Mouse (Mus musculus) liver, embryonic 13.5 days (tissue): Measurements from ENCODE around the gene Poldip3. TPM values are rescaled to one million over a fixed set of nuclear protein-coding genes. Genes with fewer than 3 reads are reported as not detected.

Experiments used
- ATAC-seq: fragments of 200-750 bp; cut with Nextera tagmentation; 2 replicates; pipeline ENCODE4 v1.8.0; 2017; ENCODE audit warnings: low read depth, mild to moderate bottlenecking, moderate number of reproducible peaks, moderate library complexity
- DNase-seq: peaks from one replicate; pipeline ENCODE4 v3.0.0; 2022
- H3K27ac ChIP-seq: fragments of 300-500 bp; sonication (generic); 2 replicates; pipeline ENCODE4 v1.5.1; 2015; ENCODE audit warnings: moderate library complexity, mild to moderate bottlenecking, inconsistent platforms
- H3K27me3 ChIP-seq: fragments of 300-500 bp; sonication (generic); 2 replicates; pipeline ENCODE4 v1.6.1; 2015; ENCODE audit warnings: mild to moderate bottlenecking, inconsistent platforms
- H3K36me3 ChIP-seq: fragments of 300-500 bp; sonication (generic); 2 replicates; pipeline ENCODE4 v1.6.1; 2015; ENCODE audit warnings: mild to moderate bottlenecking, inconsistent platforms
- H3K4me1 ChIP-seq: fragments of 300-500 bp; sonication (generic); replicated peaks from 2 replicates; pipeline ENCODE4 v1.6.1; 2015; ENCODE audit warnings: inconsistent platforms
- H3K4me2 ChIP-seq: fragments of 300-500 bp; sonication (generic); 2 replicates; pipeline ENCODE4 v1.6.1; 2015; ENCODE audit warnings: inconsistent platforms, mild to moderate bottlenecking, moderate library complexity
- H3K4me3 ChIP-seq: fragments of 300-500 bp; sonication (generic); replicated peaks from 2 replicates; pipeline ENCODE4 v1.5.1; 2015; ENCODE audit warnings: mild to moderate bottlenecking, inconsistent platforms
- H3K9ac ChIP-seq: fragments of 300-500 bp; sonication (generic); 2 replicates; pipeline ENCODE4 v1.6.1; 2015; ENCODE audit warnings: mild to moderate bottlenecking, inconsistent platforms
- H3K9me3 ChIP-seq: fragments of 300-500 bp; sonication (generic); replicated peaks from 2 replicates; pipeline ENCODE4 v1.6.1; 2016; ENCODE audit warnings: inconsistent platforms
- whole genome bisulfite sequencing: fragments of 180-500 bp; shearing (Covaris S2); methylation state at CpG from one replicate; pipeline ENCODE4 v1.1.7; 2015; ENCODE audit not compliant: insufficient replicate concordance; 5-methylcytosine and 5-hydroxymethylcytosine counted together
- polyA plus RNA-seq: library from polyadenylated mRNA; unstranded; fragments of >200 nt; fragmentation: Nextera tagmentation; extraction: Ambion mirVana; gene quantifications from 2 replicates; pipeline ENCODE4 v1.2.1, GENCODE M21; 2015

Gene Poldip3
- polyA plus RNA-seq, 1 experiment from 2014 or later, result 65.0 TPM

DNA sequence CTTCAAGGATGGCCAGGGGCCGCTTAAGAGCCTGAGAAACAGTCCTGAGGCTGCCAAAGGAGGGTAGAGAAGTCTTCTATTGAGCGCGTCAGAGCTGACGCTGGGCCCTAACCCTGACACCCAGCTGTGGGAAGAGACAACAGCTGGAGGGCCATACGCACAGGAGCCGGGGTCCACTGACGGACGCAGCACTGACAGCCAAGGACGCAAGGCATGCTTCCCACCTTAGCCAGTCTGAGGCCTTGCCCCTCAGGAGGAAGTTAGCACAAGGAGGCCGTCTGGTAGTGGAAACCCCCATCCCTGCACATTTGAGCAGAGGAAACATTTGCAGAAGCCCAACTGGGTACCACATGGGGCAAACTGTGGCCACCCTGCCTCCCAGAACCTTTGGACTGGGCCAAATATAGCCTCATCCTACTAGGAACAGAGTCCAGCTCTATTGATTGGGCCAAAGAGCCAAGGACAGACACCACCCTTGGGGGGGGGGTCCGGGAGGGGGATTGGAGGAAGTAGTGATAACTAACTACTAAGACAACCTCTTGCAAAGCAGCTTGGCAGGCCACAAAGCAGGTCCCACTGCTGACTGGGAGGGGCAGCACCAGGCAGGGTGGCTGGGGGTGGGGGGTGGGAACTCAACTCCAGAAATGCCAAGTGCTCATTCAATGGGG lies 13.8 kb upstream of the Poldip3 start:
- H3K27me3 ChIP-seq, result no peaks in the 10 kb centered on the region
- peak overlapping the region; percentile 58 for H3K27ac ChIP-seq
- WGBS, result 70% methylated on average over 11 of the region's 11 CpGs
- DNase-seq (no peak), ATAC-seq (no peak)
- H3K4me1 ChIP-seq, result peaks cover 91% of the 10 kb centered on the region
- H3K4me2 ChIP-seq, result peak overlapping the region; percentile 17; the same call in 1 of the 2 replicates
- peak overlapping the region; percentile 27; the same call in 1 of the 2 replicates for H3K9ac ChIP-seq
- H3K9me3 ChIP-seq, result no peaks in the 10 kb centered on the region
- H3K4me3 ChIP-seq, result no peak overlapping the region
- H3K36me3 ChIP-seq, result peaks cover 91% of the 10 kb centered on the region

GRCm38 (mm10) chr15:83162001-83162400 lies 12.8 kb upstream of the Poldip3 start:
- Histone ChIP-seq H3K36me3 (peaks cover 91% of the 10 kb centered on the region), H3K9ac (0 out of 2 replicates have a peak overlapping the region, but pooled peaks have one; percentile 27)
- 92% methylated on average over 4 of the region's 4 CpGs for WGBS

GRCm38 (mm10) chr15:83161062-83161748 lies 12.0 kb upstream of the Poldip3 start:
- ATAC-seq, result no peak

More at GRCm38 (mm10) chr15:83162001-83162400, 12.8 kb upstream of the Poldip3 start:
- peak overlapping the region; percentile 58; the same call in 1 of the 2 replicates for H3K27ac ChIP-seq
- H3K4me2 ChIP-seq, result no peak overlapping the region
- H3K4me1 ChIP-seq, result peaks cover 85% of the 10 kb centered on the region
- H3K27me3 ChIP-seq, result no peaks in the 10 kb centered on the region
- ATAC-seq (no peak), DNase-seq (no peak)
- H3K4me3 ChIP-seq, result no peak overlapping the region
- H3K9me3 ChIP-seq, result no peaks in the 10 kb centered on the region

GRCm38 (mm10) chr15:83160561-83160960 lies 11.4 kb upstream of the Poldip3 start:
- Histone ChIP-seq H3K27ac (no peak overlapping the region), H3K36me3 (peaks cover 91% of the 10 kb centered on the region), H3K27me3 (no peaks in the 10 kb centered on the region), H3K9me3 (no peaks in the 10 kb centered on the region), H3K9ac (no peak overlapping the region), H3K4me1 (peaks cover 75% of the 10 kb centered on the region), H3K4me2 (no peak overlapping the region), H3K4me3 (no peak overlapping the region)
- ATAC-seq (no peak), DNase-seq (no peak)
- WGBS, result 94% methylated on average over 4 of the region's 4 CpGs

More at GRCm38 (mm10) chr15:83161062-83161748, 12.0 kb upstream of the Poldip3 start:
- WGBS, result 80% methylated on average over 10 of the region's 10 CpGs
- Histone ChIP-seq H3K4me3 (no peak overlapping the region), H3K27ac (no peak overlapping the region), H3K4me1 (peaks cover 77% of the 10 kb centered on the region), H3K27me3 (no peaks in the 10 kb centered on the region), H3K9me3 (no peaks in the 10 kb centered on the region), H3K9ac (peak overlapping the region; percentile 17; the same call in 1 of the 2 replicates), H3K36me3 (peaks cover 91% of the 10 kb centered on the region), H3K4me2 (no peak overlapping the region)
- no peak for DNase-seq

DNA sequence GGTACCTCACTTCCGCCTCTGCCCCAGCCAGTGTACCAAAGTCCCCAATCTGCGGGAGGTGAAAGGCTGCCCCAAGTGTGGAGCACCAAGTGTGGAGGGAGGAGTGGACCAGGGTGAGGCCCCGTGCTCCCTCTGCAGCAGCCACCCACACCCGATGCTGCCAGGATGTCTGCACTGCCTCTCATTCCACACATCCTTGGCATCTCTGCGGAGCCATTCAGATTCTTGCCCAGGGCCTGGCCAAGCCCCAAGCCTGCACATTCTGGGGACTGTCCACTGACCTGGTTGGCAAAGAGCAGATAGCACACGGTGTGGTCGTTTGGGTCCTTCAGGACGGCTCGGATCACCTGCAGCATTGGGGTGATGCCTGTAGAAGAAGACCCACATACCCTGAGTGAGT lies 10.6 kb upstream of the Poldip3 start:
- Histone ChIP-seq H3K9me3 (no peaks in the 10 kb centered on the region), H3K4me1 (peaks cover 68% of the 10 kb centered on the region), H3K9ac (no peak overlapping the region), H3K4me3 (no peak overlapping the region), H3K27ac (peak overlapping the region; percentile 47; the same call in 1 of the 2 replicates), H3K4me2 (no peak overlapping the region), H3K27me3 (no peaks in the 10 kb centered on the region), H3K36me3 (peaks cover 93% of the 10 kb centered on the region)
- ATAC-seq (no peak), DNase-seq (no peak)
- 89% methylated on average over 9 of the region's 9 CpGs for WGBS

- Histone ChIP-seq H3K4me2 (no peak overlapping the region), H3K9me3 (no peaks in the 10 kb centered on the region), H3K9ac (no peak overlapping the region), H3K4me1 (peaks cover 62% of the 10 kb centered on the region), H3K36me3 (peaks cover 99% of the 10 kb centered on the region), H3K27me3 (no peaks in the 10 kb centered on the region), H3K27ac (peak overlapping the region; percentile 32), H3K4me3 (no peak overlapping the region)
- DNase-seq, result no peak
- 78% methylated on average over 7 of the region's 7 CpGs for WGBS
- 0 out of 2 replicates have a peak, but pooled peaks have one; percentile 6 for ATAC-seq
Observed at GRCm38 (mm10) chr15:83158587-83159160, 9.5 kb upstream of the Poldip3 start.

GRCm38 (mm10) chr15:83157667-83158064 lies 8.5 kb upstream of the Poldip3 start:
- ATAC-seq, result no peak

DNA sequence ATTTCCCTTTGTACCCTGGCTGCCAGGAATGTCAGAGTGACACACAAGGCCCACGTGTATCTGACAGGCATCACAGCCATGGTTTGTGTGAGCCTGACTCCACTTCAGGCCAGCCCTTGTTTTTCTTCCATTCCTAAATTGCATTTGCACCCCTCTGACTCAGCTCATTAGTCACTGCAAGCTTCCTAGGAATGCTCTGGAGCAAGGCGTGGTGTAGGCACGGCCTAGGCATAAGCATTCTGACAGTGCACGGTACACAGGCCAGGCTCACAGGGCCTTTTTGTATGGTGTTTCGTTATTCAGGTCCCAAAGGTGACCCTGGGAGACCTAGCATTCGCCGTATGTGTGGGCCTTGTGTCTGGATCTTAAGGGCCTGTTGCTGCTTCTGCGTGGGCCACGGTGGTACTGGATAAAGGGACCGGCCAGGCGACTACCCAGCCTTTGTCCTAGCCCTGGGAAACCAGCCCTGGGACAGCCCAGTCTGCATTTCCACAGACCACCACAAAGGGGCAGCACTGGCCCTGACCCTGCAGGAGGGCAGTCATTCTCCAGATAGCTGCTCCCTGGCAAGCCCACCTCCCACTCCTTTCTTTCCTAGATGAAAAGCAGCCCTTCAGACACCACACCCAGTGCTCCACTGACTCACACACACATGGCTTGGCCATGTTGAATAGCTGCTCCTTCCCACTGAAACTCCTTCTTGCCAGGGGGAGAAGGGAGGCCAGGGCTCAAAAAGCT lies 7.9 kb upstream of the Poldip3 start:
- no peak for ATAC-seq
- peak; percentile 42 for DNase-seq

More at GRCm38 (mm10) chr15:83157667-83158064, 8.5 kb upstream of the Poldip3 start:
- Histone ChIP-seq H3K4me3 (no peak overlapping the region), H3K36me3 (peaks cover 99% of the 10 kb centered on the region), H3K9ac (no peak overlapping the region), H3K27ac (peak overlapping the region; percentile 32), H3K9me3 (no peaks in the 10 kb centered on the region), H3K4me2 (no peak overlapping the region), H3K27me3 (no peaks in the 10 kb centered on the region), H3K4me1 (peaks cover 53% of the 10 kb centered on the region)
- DNase-seq, result no peak
- WGBS, result 92% methylated on average over 6 of the region's 6 CpGs

DNA sequence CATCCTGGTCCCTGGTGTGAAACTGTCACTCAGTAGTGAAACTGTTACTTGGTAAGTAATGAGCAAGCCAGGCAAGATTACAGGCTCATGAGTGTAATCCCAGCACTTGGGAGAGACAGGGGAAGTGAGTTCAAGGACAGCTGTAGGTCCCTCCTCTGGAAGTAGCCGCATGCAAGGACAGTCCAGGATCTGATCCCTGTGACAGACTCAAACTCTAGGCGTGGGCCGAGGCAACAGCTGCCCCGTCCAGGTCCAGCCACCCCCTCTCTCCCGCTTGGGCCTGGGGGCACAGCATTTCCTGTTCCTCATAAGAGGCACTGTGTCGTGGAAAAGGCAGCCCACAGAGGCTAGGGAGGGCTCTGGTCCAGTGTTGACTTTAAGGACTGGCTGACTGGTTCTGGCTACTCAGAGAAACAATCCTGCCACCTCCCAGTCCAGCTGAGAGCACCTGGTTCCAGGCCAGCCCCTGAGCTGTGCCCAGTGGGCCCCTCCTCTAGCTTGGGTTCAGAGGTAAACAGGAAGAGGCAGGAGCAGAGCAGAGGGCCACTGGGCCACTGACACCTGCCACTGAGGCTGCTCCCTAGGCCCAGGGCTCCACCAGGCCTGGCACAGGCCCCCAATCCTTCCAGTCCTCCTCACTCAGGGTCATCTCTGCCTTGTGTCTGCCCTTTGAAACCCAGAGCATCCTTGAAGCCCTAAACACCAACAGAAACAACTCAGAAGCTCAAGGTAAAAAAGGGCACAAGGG lies 6.7 kb upstream of the Poldip3 start:
- H3K36me3 ChIP-seq, result peaks cover 82% of the 10 kb centered on the region
- ATAC-seq, result no peak
- H3K27ac ChIP-seq, result peak overlapping the region; percentile 27; the same call in 1 of the 2 replicates
- WGBS, result 68% methylated on average over 6 of the region's 6 CpGs
- no peaks in the 10 kb centered on the region for H3K9me3 ChIP-seq
- H3K4me1 ChIP-seq, result peaks cover 39% of the 10 kb centered on the region
- no peaks in the 10 kb centered on the region for H3K27me3 ChIP-seq
- no peak for DNase-seq
- no peak overlapping the region for H3K4me2 ChIP-seq
- H3K4me3 ChIP-seq, result no peak overlapping the region
- no peak overlapping the region for H3K9ac ChIP-seq

More for the DNA sequence above, 7.9 kb upstream of the Poldip3 start:
- Histone ChIP-seq H3K27me3 (no peaks in the 10 kb centered on the region), H3K4me1 (peaks cover 47% of the 10 kb centered on the region), H3K9me3 (no peaks in the 10 kb centered on the region), H3K4me3 (no peak overlapping the region), H3K4me2 (no peak overlapping the region), H3K36me3 (peaks cover 94% of the 10 kb centered on the region), H3K27ac (peak overlapping the region; percentile 14; the same call in 1 of the 2 replicates), H3K9ac (no peak overlapping the region)
- 76% methylated on average over 11 of the region's 11 CpGs for WGBS

DNA sequence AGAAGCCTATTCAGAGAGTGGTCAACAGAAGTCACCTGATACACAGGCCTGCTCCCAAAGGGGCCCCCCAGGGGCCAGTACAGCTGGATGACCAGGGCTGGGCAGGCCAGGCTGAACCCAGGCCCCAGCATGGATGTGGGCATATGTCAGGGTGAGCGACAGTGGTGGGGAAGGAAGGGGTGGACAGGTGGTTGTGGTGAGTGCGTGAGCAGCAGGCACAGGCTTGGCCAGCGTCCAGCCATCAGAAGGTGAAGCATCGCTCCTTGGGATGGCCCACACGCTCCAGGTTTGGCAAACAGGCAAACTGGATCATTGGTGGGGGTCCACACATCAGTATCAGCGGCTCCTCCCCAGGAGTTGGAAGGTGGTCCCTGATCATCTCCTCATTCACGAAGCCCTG lies 5.1 kb upstream of the Poldip3 start:
- Histone ChIP-seq H3K36me3 (peaks cover 66% of the 10 kb centered on the region), H3K27ac (no peak overlapping the region), H3K4me3 (no peak overlapping the region), H3K27me3 (no peaks in the 10 kb centered on the region), H3K9ac (no peak overlapping the region), H3K4me1 (peaks cover 35% of the 10 kb centered on the region), H3K9me3 (no peaks in the 10 kb centered on the region), H3K4me2 (no peak overlapping the region)
- WGBS, result 94% methylated on average over 7 of the region's 7 CpGs
- no peak for ATAC-seq
- DNase-seq, result no peak
